Mouse (Mus musculus) stomach, postnatal 0 days (tissue): Measurements from ENCODE around the gene Sarnp. TPM values are rescaled to one million over a fixed set of nuclear protein-coding genes. Genes with fewer than 3 reads are reported as not detected.

ENCODE experiments used
- ATAC-seq: fragments of 200-750 bp; cut with Nextera tagmentation; 2 replicates; pipeline ENCODE4 v1.8.0; 2017; ENCODE audit not compliant: low FRiP score, low TSS enrichment
- DNase-seq: peaks from one replicate; pipeline ENCODE4 v3.0.0-alpha.2; 2016; ENCODE audit warnings: low spot score
- H3K27ac ChIP-seq: fragments of 300-500 bp; sonication (generic); replicated peaks from 2 replicates; pipeline ENCODE4 v1.5.1; 2014; ENCODE audit warnings: mild to moderate bottlenecking, control low read depth
- H3K27me3 ChIP-seq: fragments of 300-500 bp; sonication (generic); 2 replicates; pipeline ENCODE4 v1.6.1; 2014; ENCODE audit warnings: low read length; ENCODE audit not compliant: control insufficient read depth, insufficient read depth
- H3K36me3 ChIP-seq: fragments of 300-500 bp; sonication (generic); 2 replicates; pipeline ENCODE4 v1.6.1; 2014; ENCODE audit warnings: low read length, mixed read lengths; ENCODE audit not compliant: control insufficient read depth, insufficient read depth
- H3K4me1 ChIP-seq: fragments of 300-500 bp; sonication (generic); replicated peaks from 2 replicates; pipeline ENCODE4 v1.6.1; 2014; ENCODE audit warnings: antibody characterized with exemption; ENCODE audit not compliant: control insufficient read depth, insufficient read depth
- H3K4me2 ChIP-seq: fragments of 300-500 bp; sonication (generic); replicated peaks from 2 replicates; pipeline ENCODE4 v1.6.1; 2014; ENCODE audit warnings: low read depth, mild to moderate bottlenecking, control low read depth, moderate library complexity
- H3K4me3 ChIP-seq: fragments of 300-500 bp; sonication (generic); 2 replicates; pipeline ENCODE4 v1.5.1; 2014; ENCODE audit warnings: low read depth, low read length, control low read depth
- H3K9ac ChIP-seq: fragments of 300-500 bp; sonication (generic); 2 replicates; pipeline ENCODE4 v1.6.1; 2014; ENCODE audit warnings: mild to moderate bottlenecking, low read length, control low read depth, mixed read lengths
- H3K9me3 ChIP-seq: fragments of 300-500 bp; sonication (generic); 2 replicates; pipeline ENCODE4 v1.6.1; 2016; ENCODE audit warnings: low read length; ENCODE audit not compliant: control insufficient read depth
- CTCF ChIP-seq: IDR thresholded peaks from 2 replicates; pipeline ENCODE4 v1.5.1; 2016; ENCODE audit warnings: antibody characterized with exemption, low read depth, mild to moderate bottlenecking, moderate library complexity
- EP300 ChIP-seq: optimal IDR thresholded peaks from 2 replicates; pipeline ENCODE3; 2016; ENCODE audit warnings: antibody characterized with exemption
- WGBS: fragments of 180-500 bp; shearing (Covaris S2); extraction: QIAGEN DNeasy Blood & Tissue Kit; methylation state at CpG from one replicate; pipeline ENCODE4 v1.1.7; 2014; 5-methylcytosine and 5-hydroxymethylcytosine counted together
- polyA plus RNA-seq: library from polyadenylated mRNA; unstranded; fragments of >200 nt; fragmentation: Nextera tagmentation; extraction: Ambion mirVana; gene quantifications from 2 replicates; pipeline ENCODE4 v1.2.1, GENCODE M21; 2015

The Sarnp gene
- polyA plus RNA-seq, 1 experiment from 2014 or later, result 104 TPM

DNA sequence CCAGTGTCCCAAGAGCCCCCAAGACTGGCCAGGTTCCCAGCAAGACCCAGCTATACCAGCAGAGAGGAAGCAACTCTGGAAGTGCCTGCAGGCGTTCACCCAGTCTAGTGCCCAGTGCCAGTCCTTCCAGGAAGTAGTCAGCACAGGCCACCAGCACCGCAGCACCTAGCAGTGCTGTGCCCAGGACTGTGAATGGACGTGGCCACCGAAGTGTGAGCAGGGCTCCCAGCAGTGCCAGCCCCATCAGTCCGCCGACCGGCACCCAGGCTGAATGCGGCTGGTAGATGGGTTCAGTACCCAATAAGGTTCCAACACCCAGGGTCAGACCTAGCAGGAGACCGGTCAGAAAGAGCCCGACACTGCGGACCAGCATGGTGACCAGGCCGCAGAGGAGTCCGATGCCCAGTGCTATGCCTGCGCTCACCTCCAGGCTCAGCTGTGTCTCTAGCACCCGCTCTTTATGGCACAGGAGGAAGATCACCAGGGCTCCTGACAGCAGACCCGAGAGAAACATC is 15.1 kb upstream of the Sarnp start:
- peaks cover 11% of the 10 kb centered on the region; the same call in 1 of the 2 replicates for H3K36me3 ChIP-seq
- H3K27ac ChIP-seq, result no peak overlapping the region
- DNase-seq (no peak), ATAC-seq (no peak)
- H3K9me3 ChIP-seq, result no peaks in the 10 kb centered on the region
- peaks cover 6% of the 10 kb centered on the region for H3K4me1 ChIP-seq
- no peak overlapping the region for H3K4me2 ChIP-seq
- 91% methylated on average over 12 of the region's 16 CpGs for WGBS
- TF ChIP-seq CTCF (no peak), EP300 (no peak)
- no peak overlapping the region for H3K4me3 ChIP-seq
- H3K9ac ChIP-seq, result no peak overlapping the region
- H3K27me3 ChIP-seq, result no peaks in the 10 kb centered on the region

GRCm38 (mm10) chr10:128802956-128803355 is 14.2 kb upstream of the Sarnp start:
- Histone ChIP-seq H3K27ac (peak overlapping the region; percentile 99), H3K4me3 (peak overlapping the region; percentile 75)
- DNase-seq, result no peak

GRCm38 (mm10) chr10:128803361-128803760 is 13.8 kb upstream of the Sarnp start:
- H3K27ac ChIP-seq, result peak overlapping the region; percentile 99
- H3K4me3 ChIP-seq, result peak overlapping the region; percentile 75
- DNase-seq, result no peak
- peaks cover 10% of the 10 kb centered on the region for H3K4me1 ChIP-seq
- 16% methylated on average over 6 of the region's 6 CpGs for WGBS
- H3K9me3 ChIP-seq, result no peaks in the 10 kb centered on the region
- H3K36me3 ChIP-seq, result peaks cover 13% of the 10 kb centered on the region; the same call in 1 of the 2 replicates
- no peaks in the 10 kb centered on the region for H3K27me3 ChIP-seq
- TF ChIP-seq EP300, result no peak
- no peak for TF ChIP-seq CTCF
- no peak for ATAC-seq
- H3K9ac ChIP-seq, result peak overlapping the region; percentile 89
- H3K4me2 ChIP-seq, result peak overlapping the region; percentile 83

More at GRCm38 (mm10) chr10:128802956-128803355, 14.2 kb upstream of the Sarnp start:
- H3K27me3 ChIP-seq, result no peaks in the 10 kb centered on the region
- no peak for ATAC-seq
- peaks cover 13% of the 10 kb centered on the region; the same call in 1 of the 2 replicates for H3K36me3 ChIP-seq
- H3K9me3 ChIP-seq, result no peaks in the 10 kb centered on the region
- WGBS, result 47% methylated on average over 4 of the region's 4 CpGs
- TF ChIP-seq CTCF (no peak), EP300 (no peak)
- peak overlapping the region; percentile 83 for H3K4me2 ChIP-seq
- peak overlapping the region; percentile 89 for H3K9ac ChIP-seq
- H3K4me1 ChIP-seq, result peaks cover 10% of the 10 kb centered on the region

DNA sequence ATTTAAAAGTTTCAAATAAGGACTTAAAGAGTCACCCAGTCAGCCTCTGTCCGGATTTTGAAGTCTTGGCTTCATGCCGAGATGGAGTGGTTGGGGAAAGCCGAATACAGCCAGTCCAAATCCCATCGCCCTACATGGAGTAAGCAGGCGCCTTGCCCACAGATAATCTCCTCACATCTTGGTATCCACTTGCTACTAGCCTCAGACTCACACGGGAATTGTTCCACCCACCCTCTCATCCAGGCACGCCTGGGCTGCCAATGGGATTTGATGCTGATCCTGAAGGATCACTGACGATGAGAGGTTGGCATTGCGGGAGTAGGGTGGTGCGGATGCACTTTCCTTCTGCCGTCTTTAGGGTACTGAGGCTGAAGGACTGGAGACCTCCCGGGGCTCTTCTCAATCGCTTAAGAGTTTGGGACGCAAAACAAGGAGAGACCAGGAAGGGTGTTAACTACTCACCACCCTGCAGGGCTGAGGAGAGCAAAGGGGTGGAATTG is 13.3 kb upstream of the Sarnp start, which contains the start of gene Dnajc14:
Dnajc14 (plus strand) TSS at position 292 of the 500 bp plus-strand sequence.
- Histone ChIP-seq H3K36me3 (peaks cover 10% of the 10 kb centered on the region; the same call in 1 of the 2 replicates), H3K9me3 (no peaks in the 10 kb centered on the region), H3K27me3 (no peaks in the 10 kb centered on the region), H3K4me2 (peak within 1 kb of the TSS; percentile 83), H3K4me3 (peak within 1 kb of the TSS; percentile 75), H3K27ac (peak within 1 kb of the TSS; percentile 99), H3K4me1 (peaks cover 10% of the 10 kb centered on the region), H3K9ac (peak within 1 kb of the TSS; percentile 89)
- ATAC-seq, result peak; percentile 36
- no peak for TF ChIP-seq CTCF
- TF ChIP-seq EP300, result no peak
- DNase-seq, result peak; percentile 57
- WGBS, result under 1% methylated on average over 14 of the region's 14 CpGs

GRCm38 (mm10) chr10:128804271-128805091 is 12.7 kb upstream of the Sarnp start, which contains the start of gene Tmem198b:
Gene Tmem198b, minus strand, starts transcription at chr10:128804370.
- Histone ChIP-seq H3K4me1 (peaks cover 10% of the 10 kb centered on the region), H3K9me3 (no peaks in the 10 kb centered on the region), H3K4me2 (peak within 1 kb of the TSS; percentile 83), H3K36me3 (peaks cover 8% of the 10 kb centered on the region; the same call in 1 of the 2 replicates), H3K9ac (peak within 1 kb of the TSS; percentile 89), H3K27ac (peak within 1 kb of the TSS; percentile 99), H3K4me3 (peak within 1 kb of the TSS; percentile 75), H3K27me3 (no peaks in the 10 kb centered on the region)
- DNase-seq (peak; percentile 74), ATAC-seq (peak; percentile 46)
- TF ChIP-seq CTCF, result no peak
- TF ChIP-seq EP300, result no peak
- WGBS, result under 1% methylated on average over 28 of the region's 28 CpGs
